Mouse (Mus musculus) myocyte (in vitro differentiated cells): ENCODE measurements around the gene Olfr827. TPM values are rescaled to one million over a fixed set of nuclear protein-coding genes. Genes with fewer than 3 reads are reported as not detected.

Experiments used
- H3K27me3 ChIP-seq: one replicate; pipeline ENCODE4 v1.6.1; 2011; ENCODE audit not compliant: control insufficient read depth, insufficient read depth, insufficient read length
- H3K36me3 ChIP-seq: one replicate; pipeline ENCODE4 v1.6.1; 2011; ENCODE audit not compliant: control insufficient read depth, insufficient read depth
- H3K4me2 ChIP-seq: one replicate; pipeline ENCODE4 v1.6.1; 2011; ENCODE audit warnings: low read depth, control low read depth
- H3K4me3 ChIP-seq: one replicate; pipeline ENCODE4 v1.5.1; 2011; ENCODE audit warnings: mild to moderate bottlenecking, control low read depth, moderate library complexity
- H3K79me2 ChIP-seq: one replicate; pipeline ENCODE4 v1.6.1; 2011; ENCODE audit not compliant: control insufficient read depth, insufficient read depth
- H3ac ChIP-seq: one replicate; pipeline ENCODE4 v1.6.1; 2011; ENCODE audit not compliant: control insufficient read depth, insufficient read length
- CEBPB ChIP-seq: IDR thresholded peaks from 2 replicates; pipeline ENCODE4 v1.6.1; 2011; ENCODE audit warnings: mild to moderate bottlenecking, moderate library complexity; ENCODE audit not compliant: poor library complexity, insufficient read depth, severe bottlenecking
- E2F4 ChIP-seq: IDR thresholded peaks from one replicate; pipeline ENCODE4 v1.6.1; 2011; ENCODE audit warnings: mild to moderate bottlenecking, control low read depth, moderate library complexity; ENCODE audit not compliant: insufficient read depth
- MAX ChIP-seq: IDR thresholded peaks from one replicate; pipeline ENCODE4 v1.6.1; 2011; ENCODE audit warnings: low read depth, mild to moderate bottlenecking, control low read depth
- MYOD1 ChIP-seq, 3 experiments: IDR thresholded peaks; one replicate each; pipeline ENCODE4 v1.6.1; 2011; ENCODE audit warnings: control low read depth in 2 of 3, low read depth in 2 of 3, mild to moderate bottlenecking in 2 of 3, moderate library complexity in 1 of 3; ENCODE audit not compliant: insufficient read length in 2 of 3, control insufficient read depth in 1 of 3
- MYOG ChIP-seq, 3 experiments: IDR thresholded peaks; one replicate each; pipeline ENCODE4 v1.6.1; 2011; ENCODE audit warnings: control low read depth in 2 of 3, low read depth in 2 of 3, mild to moderate bottlenecking in 2 of 3; ENCODE audit not compliant: insufficient read length in 2 of 3, control insufficient read depth in 1 of 3, insufficient read depth in 1 of 3
- POLR2A ChIP-seq: IDR thresholded peaks from one replicate; pipeline ENCODE4 v1.6.1; 2011; ENCODE audit warnings: low read depth, mild to moderate bottlenecking, control low read depth, moderate library complexity; ENCODE audit not compliant: insufficient read length
- POLR2AphosphoS2 ChIP-seq: IDR thresholded peaks from one replicate; pipeline ENCODE4 v1.6.1; 2011; ENCODE audit warnings: low read depth, control low read depth; ENCODE audit not compliant: insufficient read length
- REST ChIP-seq: IDR thresholded peaks from one replicate; pipeline ENCODE4 v1.6.1; 2011; ENCODE audit warnings: mild to moderate bottlenecking, control low read depth, moderate library complexity; ENCODE audit not compliant: insufficient read depth, insufficient read length
- SRF ChIP-seq: IDR thresholded peaks from one replicate; pipeline ENCODE4 v1.6.1; 2011; ENCODE audit warnings: low read depth; ENCODE audit not compliant: control insufficient read depth, insufficient read length
- TCF12 ChIP-seq: IDR thresholded peaks from one replicate; pipeline ENCODE4 v1.6.1; 2011; ENCODE audit warnings: mild to moderate bottlenecking, control low read depth; ENCODE audit not compliant: poor library complexity, insufficient read depth, severe bottlenecking
- TCF3 ChIP-seq: IDR thresholded peaks from one replicate; pipeline ENCODE4 v1.6.1; 2011; ENCODE audit warnings: low read depth, control low read depth; ENCODE audit not compliant: insufficient read length
- USF1 ChIP-seq: IDR thresholded peaks from one replicate; pipeline ENCODE4 v1.6.1; 2011; ENCODE audit warnings: low read depth, mild to moderate bottlenecking, control low read depth, moderate library complexity
- polyA plus RNA-seq: library from polyadenylated mRNA; unstranded; fragments of >200 nt; fragmentation: generic; extraction: Trizol; gene quantifications from one replicate; pipeline ENCODE4 v1.2.1, GENCODE M21; 2012; ENCODE audit warnings: missing spikeins

The Olfr827 gene
- polyA plus RNA-seq, 1 experiment = not detected

DNA sequence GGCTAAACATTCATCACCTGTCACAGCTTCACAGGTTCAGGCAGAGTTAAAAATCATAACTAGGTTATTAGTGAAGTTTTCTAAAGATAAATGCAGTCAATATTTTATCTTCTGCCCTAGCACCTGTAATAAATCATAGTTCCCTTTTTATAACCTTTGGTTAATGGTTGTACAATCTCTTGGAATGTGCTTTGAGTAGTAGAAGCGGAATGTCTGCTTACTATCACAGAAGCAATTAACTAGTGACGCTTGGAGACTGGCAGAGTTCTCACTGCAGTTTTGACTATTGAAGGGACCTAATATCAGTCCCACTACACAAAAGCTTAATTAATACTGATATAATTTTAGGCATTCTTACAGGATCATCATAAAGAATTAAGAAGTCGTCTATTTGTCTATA, 10.8 kb upstream of the Olfr827 start:
- no peaks in the 10 kb centered on the region for H3K79me2 ChIP-seq
- H3K4me3 ChIP-seq = no peak overlapping the region
- TF ChIP-seq SRF (no peak), POLR2AphosphoS2 (no peak), TCF3 (no peak), CEBPB (no peak), REST (no peak), USF1 (no peak), E2F4 (no peak), POLR2A (no peak)
- H3K36me3 ChIP-seq = no peaks in the 10 kb centered on the region
- no peak overlapping the region for H3ac ChIP-seq
- H3K27me3 ChIP-seq = no peaks in the 10 kb centered on the region
- no peak overlapping the region for H3K4me2 ChIP-seq

DNA sequence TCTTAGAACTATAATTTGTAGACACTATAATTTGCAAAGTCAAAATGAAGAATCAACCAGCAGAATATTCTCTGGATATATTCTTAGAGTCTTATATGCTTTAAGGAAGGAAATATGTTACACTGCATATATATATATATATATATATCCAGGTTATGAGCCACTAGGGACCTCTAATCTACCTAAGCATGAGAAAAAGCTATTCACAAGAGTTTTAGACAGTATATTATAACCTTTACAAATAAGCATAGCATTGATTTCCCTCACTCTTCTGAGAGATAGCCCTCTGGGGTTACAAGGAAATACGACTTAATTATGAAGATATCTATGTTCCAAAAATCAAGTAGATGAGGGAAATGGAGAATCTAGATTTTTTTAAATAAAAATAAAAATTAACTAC, 30.1 kb downstream of the Olfr827 start, which contains the start of gene Olfr826:
Gene Olfr826 (minus strand): TSS at position 101 of the 400 bp plus-strand sequence.
- Histone ChIP-seq H3K79me2 (no peaks in the 10 kb centered on the region), H3K4me3 (no peak within 1 kb of the TSS), H3ac (no peak within 1 kb of the TSS), H3K4me2 (no peak within 1 kb of the TSS), H3K36me3 (no peaks in the 10 kb centered on the region), H3K27me3 (no peaks in the 10 kb centered on the region)
- TF ChIP-seq E2F4 = no peak
- no peak for TF ChIP-seq MYOD1 (IDR thresholded peaks at IDR 0.05; ENCODE audit: control insufficient read depth in 1 of 3, insufficient read length in 2 of 3, low read depth in 2 of 3)
- TF ChIP-seq POLR2AphosphoS2 = no peak
- no peak for TF ChIP-seq TCF12
- no peak for TF ChIP-seq MAX
- no peak for TF ChIP-seq CEBPB
- TF ChIP-seq POLR2A = no peak
- no peak for TF ChIP-seq SRF
- TF ChIP-seq MYOG (IDR thresholded peaks at IDR 0.05; ENCODE audit: control insufficient read depth in 1 of 3, insufficient read depth in 1 of 3, insufficient read length in 2 of 3, low read depth in 2 of 3) = no peak
- TF ChIP-seq TCF3 = no peak

DNA sequence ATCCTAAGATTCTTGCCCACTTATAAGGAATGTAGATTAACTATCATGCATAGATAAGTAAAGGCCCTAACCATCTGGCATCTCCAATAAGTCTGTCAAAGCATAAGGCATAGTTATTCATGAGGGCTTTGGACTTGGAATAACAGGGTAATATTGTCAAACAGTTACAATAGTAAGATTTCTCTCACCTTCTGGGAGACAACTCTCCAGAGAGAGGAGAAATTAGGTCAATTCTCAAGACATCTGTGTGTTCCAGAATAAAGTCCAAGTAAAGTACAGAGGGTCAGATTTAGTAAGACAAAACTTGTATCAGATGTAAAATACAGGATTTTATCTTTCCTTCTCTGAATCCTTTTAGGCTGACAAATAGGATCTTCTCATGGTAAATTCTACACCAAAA, 47.5 kb downstream of the Olfr827 start, which contains the start of gene Olfr825:
Gene Olfr825 (minus strand): TSS at position 101 of the 400 bp plus-strand sequence.
- TF ChIP-seq REST (no peak), POLR2A (no peak), USF1 (no peak), TCF12 (no peak), MYOG (IDR thresholded peaks at IDR 0.05; ENCODE audit: control insufficient read depth in 1 of 3, insufficient read depth in 1 of 3, insufficient read length in 2 of 3, low read depth in 2 of 3) (no peak), TCF3 (no peak), MAX (no peak), CEBPB (no peak), MYOD1 (IDR thresholded peaks at IDR 0.05; ENCODE audit: control insufficient read depth in 1 of 3, insufficient read length in 2 of 3, low read depth in 2 of 3) (no peak), SRF (no peak), POLR2AphosphoS2 (no peak), E2F4 (no peak)
- Histone ChIP-seq H3K4me2 (no peak within 1 kb of the TSS), H3K36me3 (no peaks in the 10 kb centered on the region), H3ac (no peak within 1 kb of the TSS), H3K4me3 (no peak within 1 kb of the TSS), H3K79me2 (no peaks in the 10 kb centered on the region), H3K27me3 (no peaks in the 10 kb centered on the region)

DNA sequence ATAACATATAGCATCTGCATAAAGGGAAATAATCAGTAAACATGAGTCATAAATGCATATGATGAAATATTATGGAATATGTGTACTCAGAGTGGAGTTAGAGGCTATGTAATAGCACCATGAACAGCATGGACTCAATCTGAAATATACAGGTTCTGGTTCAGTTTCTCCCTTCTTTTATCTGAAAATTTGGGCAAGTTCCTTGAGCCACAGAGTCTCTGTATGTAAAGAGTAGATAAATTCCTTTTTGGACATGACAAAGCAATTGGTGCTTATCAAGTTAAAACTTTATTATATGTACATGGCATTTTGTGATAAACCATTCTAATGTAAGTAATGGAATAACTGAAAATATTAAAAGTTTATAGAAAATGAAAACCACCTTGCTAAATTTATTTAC, 49.0 kb downstream of the Olfr827 start:
- Histone ChIP-seq H3K36me3 (no peaks in the 10 kb centered on the region), H3K27me3 (no peaks in the 10 kb centered on the region), H3K79me2 (no peaks in the 10 kb centered on the region), H3K4me3 (no peak overlapping the region), H3ac (no peak overlapping the region), H3K4me2 (no peak overlapping the region)
- no peak for TF ChIP-seq MAX
- no peak for TF ChIP-seq MYOG (IDR thresholded peaks at IDR 0.05; ENCODE audit: control insufficient read depth in 1 of 3, insufficient read depth in 1 of 3, insufficient read length in 2 of 3, low read depth in 2 of 3)
- no peak for TF ChIP-seq E2F4
- no peak for TF ChIP-seq POLR2A
- no peak for TF ChIP-seq TCF12
- no peak for TF ChIP-seq TCF3
- TF ChIP-seq USF1 = no peak
- no peak for TF ChIP-seq POLR2AphosphoS2
- no peak for TF ChIP-seq CEBPB
- TF ChIP-seq MYOD1 (IDR thresholded peaks at IDR 0.05; ENCODE audit: control insufficient read depth in 1 of 3, insufficient read length in 2 of 3, low read depth in 2 of 3) = no peak
- TF ChIP-seq REST = no peak
- TF ChIP-seq SRF = no peak

Other genes with a start within 250 kb of the Olfr827 start
- gene Olfr819, start 247.1 kb downstream of the Olfr827 start, polyA plus RNA-seq = not detected
- not detected for gene Olfr247, start 238.3 kb downstream of the Olfr827 start, polyA plus RNA-seq
- gene Gm10310, start 229.3 kb downstream of the Olfr827 start, polyA plus RNA-seq = not detected
- not detected for gene Olfr820, start 201.8 kb downstream of the Olfr827 start, polyA plus RNA-seq
- gene Olfr821, start 184.1 kb downstream of the Olfr827 start, polyA plus RNA-seq = not detected
- gene Olfr822, start 143.2 kb downstream of the Olfr827 start, polyA plus RNA-seq = not detected
- gene Olfr823, start 99.0 kb downstream of the Olfr827 start, polyA plus RNA-seq = not detected
- not detected for gene Olfr824, start 84.4 kb downstream of the Olfr827 start, polyA plus RNA-seq
- not detected for gene Olfr825, start 47.6 kb downstream of the Olfr827 start, polyA plus RNA-seq
- not detected for gene Olfr826, start 30.2 kb downstream of the Olfr827 start, polyA plus RNA-seq
- not detected for gene Neurod4, start 65.8 kb upstream of the Olfr827 start, polyA plus RNA-seq
- not detected for gene Tespa1, start 108.5 kb upstream of the Olfr827 start, polyA plus RNA-seq
- gene Vmn2r84, start 179.9 kb upstream of the Olfr827 start, polyA plus RNA-seq = not detected
- not detected for gene Vmn2r85, start 215.3 kb upstream of the Olfr827 start, polyA plus RNA-seq
- not detected for gene Vmn2r86, start 241.6 kb upstream of the Olfr827 start, polyA plus RNA-seq